Mouse (Mus musculus): ENCODE data around the gene Gm9803. TPM values are rescaled to one million over a fixed set of nuclear protein-coding genes. Genes with fewer than 3 reads are reported as not detected.

Gm9803 gene
- polyA plus RNA-seq, 1 experiment, result 258 TPM

GRCm38 (mm10) chr10:43480227-43480849 lies 43.5 kb upstream of the Gm9803 start:
- H3K36me3 ChIP-seq (ENCODE audit: control insufficient read depth, insufficient read depth, low read length), result no peaks in the 10 kb centered on the region
- TF ChIP-seq POLR2A (IDR thresholded peaks at IDR 0.05; ENCODE audit: control insufficient read depth, low read depth, low read length) (no peak), CTCF (IDR thresholded peaks at IDR 0.05; ENCODE audit: control insufficient read depth, insufficient read depth, insufficient replicate concordance, low read depth, low read length) (no peak)
- H3K27ac ChIP-seq (ENCODE audit: control insufficient read depth, insufficient read depth, low read depth, low read length), result peak overlapping the region; percentile 88
- peak overlapping the region; percentile 92 for H3K4me3 ChIP-seq (ENCODE audit: control insufficient read depth, low read depth, low read length)
- H3K4me1 ChIP-seq (ENCODE audit: control insufficient read depth, insufficient read depth, low read length), result peaks cover 16% of the 10 kb centered on the region
- no peaks in the 10 kb centered on the region for H3K27me3 ChIP-seq (ENCODE audit: control insufficient read depth, insufficient read depth, low read length)

- peaks cover 16% of the 10 kb centered on the region for H3K4me1 ChIP-seq (ENCODE audit: control insufficient read depth, insufficient read depth, low read length)
- H3K4me3 ChIP-seq (ENCODE audit: control insufficient read depth, low read depth, low read length), result no peak overlapping the region
- H3K27me3 ChIP-seq (ENCODE audit: control insufficient read depth, insufficient read depth, low read length), result no peaks in the 10 kb centered on the region
- no peaks in the 10 kb centered on the region for H3K36me3 ChIP-seq (ENCODE audit: control insufficient read depth, insufficient read depth, low read length)
- TF ChIP-seq POLR2A (IDR thresholded peaks at IDR 0.05; ENCODE audit: control insufficient read depth, low read depth, low read length) (no peak), CTCF (IDR thresholded peaks at IDR 0.05; ENCODE audit: control insufficient read depth, insufficient read depth, insufficient replicate concordance, low read depth, low read length) (no peak)
- no peak overlapping the region for H3K27ac ChIP-seq (ENCODE audit: control insufficient read depth, insufficient read depth, low read depth, low read length)
Observed at GRCm38 (mm10) chr10:43481179-43481578, 42.7 kb upstream of the Gm9803 start.

DNA sequence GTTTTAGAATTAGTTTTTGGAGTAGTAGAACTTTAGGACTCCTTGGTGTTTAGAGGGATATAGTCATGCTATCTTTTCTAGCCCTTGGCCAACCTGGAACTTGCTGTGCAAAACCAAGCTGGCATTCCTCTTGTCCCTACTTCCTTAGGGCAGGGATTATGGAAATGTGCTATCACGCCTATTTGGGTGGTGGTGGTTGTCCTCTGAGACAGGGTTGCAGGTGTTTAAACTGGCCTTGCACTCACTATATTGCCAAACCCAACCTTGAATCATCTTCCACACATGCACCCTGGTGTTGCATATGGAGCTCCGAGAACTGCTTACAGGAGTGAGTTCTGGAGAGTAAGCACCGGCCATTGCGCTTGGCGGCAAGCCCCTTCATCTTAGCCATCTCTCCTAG lies 41.9 kb upstream of the Gm9803 start:
- Histone ChIP-seq H3K27me3 (ENCODE audit: control insufficient read depth, insufficient read depth, low read length) (no peaks in the 10 kb centered on the region), H3K27ac (ENCODE audit: control insufficient read depth, insufficient read depth, low read depth, low read length) (no peak overlapping the region), H3K36me3 (ENCODE audit: control insufficient read depth, insufficient read depth, low read length) (no peaks in the 10 kb centered on the region), H3K4me1 (ENCODE audit: control insufficient read depth, insufficient read depth, low read length) (peaks cover 16% of the 10 kb centered on the region), H3K4me3 (ENCODE audit: control insufficient read depth, low read depth, low read length) (no peak overlapping the region)
- TF ChIP-seq POLR2A (IDR thresholded peaks at IDR 0.05; ENCODE audit: control insufficient read depth, low read depth, low read length) (no peak), CTCF (IDR thresholded peaks at IDR 0.05; ENCODE audit: control insufficient read depth, insufficient read depth, insufficient replicate concordance, low read depth, low read length) (no peak)

DNA sequence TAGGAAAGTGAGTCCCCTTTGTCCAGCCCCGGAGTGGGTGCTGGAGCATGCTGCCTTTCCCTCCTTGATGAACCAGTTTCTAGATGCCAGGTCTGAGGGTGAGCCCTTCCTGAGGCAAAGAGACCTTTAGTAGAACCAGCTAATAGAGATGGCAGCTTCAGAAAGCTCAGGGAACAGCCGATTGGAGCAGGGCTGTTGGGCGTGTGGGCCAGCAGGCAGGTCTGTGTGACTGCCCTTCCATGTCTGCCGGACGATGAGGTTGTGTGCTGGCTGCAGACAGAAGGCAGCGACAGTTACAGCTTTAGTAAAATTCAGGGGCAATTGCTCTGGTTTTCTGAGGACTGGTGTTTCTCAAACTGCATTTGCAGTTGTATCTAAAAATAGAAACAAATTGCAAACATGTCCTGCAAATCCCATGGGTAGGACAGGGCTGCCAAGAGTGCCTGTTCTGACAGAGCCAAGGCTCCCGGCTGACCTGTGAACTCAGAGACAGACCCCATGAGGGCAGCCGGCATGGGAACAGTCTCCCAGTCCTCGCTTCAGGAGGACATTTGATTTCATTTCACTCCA lies 40.4 kb upstream of the Gm9803 start:
- Histone ChIP-seq H3K4me1 (ENCODE audit: control insufficient read depth, insufficient read depth, low read length) (peaks cover 9% of the 10 kb centered on the region), H3K27ac (ENCODE audit: control insufficient read depth, insufficient read depth, low read depth, low read length) (no peak overlapping the region), H3K27me3 (ENCODE audit: control insufficient read depth, insufficient read depth, low read length) (no peaks in the 10 kb centered on the region), H3K4me3 (ENCODE audit: control insufficient read depth, low read depth, low read length) (no peak overlapping the region), H3K36me3 (ENCODE audit: control insufficient read depth, insufficient read depth, low read length) (no peaks in the 10 kb centered on the region)
- TF ChIP-seq CTCF (IDR thresholded peaks at IDR 0.05; ENCODE audit: control insufficient read depth, insufficient read depth, insufficient replicate concordance, low read depth, low read length), result no peak
- no peak for TF ChIP-seq POLR2A (IDR thresholded peaks at IDR 0.05; ENCODE audit: control insufficient read depth, low read depth, low read length)

- H3K27ac ChIP-seq (ENCODE audit: control insufficient read depth, insufficient read depth, low read depth, low read length), result no peak overlapping the region
- no peak for TF ChIP-seq POLR2A (IDR thresholded peaks at IDR 0.05; ENCODE audit: control insufficient read depth, low read depth, low read length)
- TF ChIP-seq CTCF (IDR thresholded peaks at IDR 0.05; ENCODE audit: control insufficient read depth, insufficient read depth, insufficient replicate concordance, low read depth, low read length), result no peak
- no peaks in the 10 kb centered on the region for H3K27me3 ChIP-seq (ENCODE audit: control insufficient read depth, insufficient read depth, low read length)
- H3K36me3 ChIP-seq (ENCODE audit: control insufficient read depth, insufficient read depth, low read length), result no peaks in the 10 kb centered on the region
- no peak overlapping the region for H3K4me3 ChIP-seq (ENCODE audit: control insufficient read depth, low read depth, low read length)
- peaks cover 3% of the 10 kb centered on the region; the same call in 1 of the 2 replicates for H3K4me1 ChIP-seq (ENCODE audit: control insufficient read depth, insufficient read depth, low read length)
Observed at GRCm38 (mm10) chr10:43485751-43486268, 38.1 kb upstream of the Gm9803 start.

DNA sequence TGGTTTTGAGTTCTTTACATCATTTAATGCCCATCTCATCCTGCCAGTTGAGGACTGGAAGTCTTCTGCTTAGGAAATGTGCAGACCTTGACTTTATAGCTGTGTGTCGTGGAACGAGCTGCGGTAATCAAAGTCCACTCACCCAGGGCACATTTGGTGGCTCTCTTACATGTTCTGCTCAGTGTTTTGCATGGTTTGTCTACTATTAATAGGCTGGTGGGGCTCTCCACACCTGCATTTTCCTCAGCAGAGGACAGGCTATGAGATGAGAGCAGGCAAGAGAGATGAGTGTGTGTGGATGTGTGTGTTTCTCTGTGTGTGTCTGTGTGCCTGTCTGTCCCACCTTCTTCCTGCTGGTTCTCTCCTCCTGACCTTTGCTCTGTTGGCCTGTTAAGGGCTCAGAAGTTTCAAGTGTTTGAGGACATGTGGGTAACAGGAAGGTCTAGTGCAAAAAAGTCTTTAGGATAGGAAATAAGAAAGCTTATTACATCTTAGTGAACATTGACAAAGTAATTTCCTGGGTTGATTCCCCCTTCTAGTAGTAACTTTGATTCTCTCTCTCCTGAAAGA lies 36.4 kb upstream of the Gm9803 start:
- no peak overlapping the region for H3K4me3 ChIP-seq (ENCODE audit: control insufficient read depth, low read depth, low read length)
- no peaks in the 10 kb centered on the region for H3K27me3 ChIP-seq (ENCODE audit: control insufficient read depth, insufficient read depth, low read length)
- TF ChIP-seq POLR2A (IDR thresholded peaks at IDR 0.05; ENCODE audit: control insufficient read depth, low read depth, low read length) (no peak), CTCF (IDR thresholded peaks at IDR 0.05; ENCODE audit: control insufficient read depth, insufficient read depth, insufficient replicate concordance, low read depth, low read length) (no peak)
- no peaks in the 10 kb centered on the region for H3K36me3 ChIP-seq (ENCODE audit: control insufficient read depth, insufficient read depth, low read length)
- no peak overlapping the region for H3K27ac ChIP-seq (ENCODE audit: control insufficient read depth, insufficient read depth, low read depth, low read length)
- no peaks in the 10 kb centered on the region for H3K4me1 ChIP-seq (ENCODE audit: control insufficient read depth, insufficient read depth, low read length)

DNA sequence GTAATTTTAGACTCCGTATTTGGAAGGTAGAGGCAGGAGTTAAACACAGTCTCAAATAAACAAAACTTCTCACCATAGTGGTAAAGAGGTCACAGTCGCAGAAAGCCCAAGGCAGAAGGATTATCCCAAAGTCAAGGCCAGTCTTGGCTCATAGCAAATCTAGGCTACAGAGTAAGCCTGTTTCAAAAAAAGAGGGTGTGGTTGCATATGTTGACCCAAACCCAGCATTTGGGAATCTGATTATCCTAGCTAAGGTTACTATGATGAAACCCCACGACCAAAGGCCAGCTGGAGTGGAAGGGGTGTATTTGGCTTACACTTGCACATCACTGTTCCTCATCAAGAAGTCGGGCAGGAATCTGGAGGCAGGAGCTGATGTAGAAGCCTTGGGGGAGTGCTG lies 35.6 kb upstream of the Gm9803 start:
- Histone ChIP-seq H3K4me3 (ENCODE audit: control insufficient read depth, low read depth, low read length) (no peak overlapping the region), H3K27me3 (ENCODE audit: control insufficient read depth, insufficient read depth, low read length) (no peaks in the 10 kb centered on the region), H3K4me1 (ENCODE audit: control insufficient read depth, insufficient read depth, low read length) (no peaks in the 10 kb centered on the region), H3K36me3 (ENCODE audit: control insufficient read depth, insufficient read depth, low read length) (no peaks in the 10 kb centered on the region), H3K27ac (ENCODE audit: control insufficient read depth, insufficient read depth, low read depth, low read length) (no peak overlapping the region)
- TF ChIP-seq CTCF (IDR thresholded peaks at IDR 0.05; ENCODE audit: control insufficient read depth, insufficient read depth, insufficient replicate concordance, low read depth, low read length) (no peak), POLR2A (IDR thresholded peaks at IDR 0.05; ENCODE audit: control insufficient read depth, low read depth, low read length) (no peak)

Data from testis, adult 2 months (tissue).